Mouse (Mus musculus) lung, embryonic 14.5 days (tissue): Measurements from ENCODE around the gene Ereg. TPM values are rescaled to one million over a fixed set of nuclear protein-coding genes. Genes with fewer than 3 reads are reported as not detected.

Experiments
- ATAC-seq: fragments of 200-750 bp; cut with Nextera tagmentation; 2 replicates; pipeline ENCODE4 v1.8.0; 2017; ENCODE audit warnings: mild to moderate bottlenecking, moderate TSS enrichment, moderate library complexity; ENCODE audit not compliant: insufficient read depth
- DNase-seq: peaks from one replicate; pipeline ENCODE4 v3.0.0-alpha.2; 2015
- H3K27ac ChIP-seq: fragments of 300-500 bp; sonication (generic); 2 replicates; pipeline ENCODE4 v1.5.1; 2014; ENCODE audit warnings: low read depth, mild to moderate bottlenecking, moderate library complexity
- H3K27me3 ChIP-seq: fragments of 300-500 bp; sonication (generic); 2 replicates; pipeline ENCODE4 v1.6.1; 2014; ENCODE audit warnings: low read length, control low read depth; ENCODE audit not compliant: insufficient read depth
- H3K36me3 ChIP-seq: fragments of 300-500 bp; sonication (generic); 2 replicates; pipeline ENCODE4 v1.6.1; 2014; ENCODE audit warnings: control low read depth; ENCODE audit not compliant: insufficient read depth
- H3K4me1 ChIP-seq: fragments of 300-500 bp; sonication (generic); 2 replicates; pipeline ENCODE4 v1.6.1; 2014; ENCODE audit warnings: antibody characterized with exemption, control low read depth; ENCODE audit not compliant: insufficient read depth
- H3K4me2 ChIP-seq: fragments of 300-500 bp; sonication (generic); 2 replicates; pipeline ENCODE4 v1.6.1; 2014; ENCODE audit warnings: mild to moderate bottlenecking
- H3K4me3 ChIP-seq: fragments of 300-500 bp; sonication (generic); 2 replicates; pipeline ENCODE4 v1.5.1; 2014; ENCODE audit warnings: low read depth, low read length
- H3K9ac ChIP-seq: fragments of 300-500 bp; sonication (generic); 2 replicates; pipeline ENCODE4 v1.6.1; 2014
- H3K9me3 ChIP-seq: fragments of 300-500 bp; sonication (generic); 2 replicates; pipeline ENCODE4 v1.6.1; 2016; ENCODE audit warnings: low read depth, low read length, control low read depth
- CTCF ChIP-seq: IDR thresholded peaks from 2 replicates; pipeline ENCODE4 v1.5.1; 2016; ENCODE audit warnings: antibody characterized with exemption, low read depth
- WGBS: fragments of 180-500 bp; shearing (Covaris S2); extraction: QIAGEN DNeasy Blood & Tissue Kit; methylation state at CpG from one replicate; pipeline ENCODE4 v1.1.7; 2014; 5-methylcytosine and 5-hydroxymethylcytosine counted together
- polyA plus RNA-seq: library from polyadenylated mRNA; unstranded; fragments of >200 nt; fragmentation: Nextera tagmentation; extraction: Ambion mirVana; gene quantifications from 2 replicates; pipeline ENCODE4 v1.2.1, GENCODE M21; 2014

Ereg gene
- polyA plus RNA-seq, result 0.13 and 0.14 TPM in 2 replicates

GRCm38 (mm10) chr5:91074450-91074950, at the start of gene Ereg:
Gene Ereg (plus strand): TSS chr5:91074622.
- Histone ChIP-seq H3K27ac (no peak within 1 kb of the TSS), H3K4me3 (peak within 1 kb of the TSS; percentile 28), H3K4me1 (no peaks in the 10 kb centered on the region), H3K36me3 (no peaks in the 10 kb centered on the region), H3K4me2 (peak within 1 kb of the TSS; percentile 64), H3K9me3 (no peaks in the 10 kb centered on the region), H3K9ac (no peak within 1 kb of the TSS), H3K27me3 (0 out of 2 replicates have a peak, but pooled peaks cover 12% of the 10 kb centered on the region)
- 1% methylated on average over 25 of the region's 25 CpGs for WGBS
- peak; percentile 79 for ATAC-seq
- peak; percentile 29 for TF ChIP-seq CTCF
- peak; percentile 53 for DNase-seq

GRCm38 (mm10) chr5:91027164-91027563, 47.3 kb upstream of the Ereg start, which contains the start of gene Epgn:
Gene Epgn (plus strand): TSS chr5:91027464.
- no peak for DNase-seq
- no peaks in the 10 kb centered on the region for H3K27me3 ChIP-seq

GRCm38 (mm10) chr5:91027840-91028239, 46.6 kb upstream of the Ereg start:
- WGBS, result 5% methylated on average over 1 of the region's 1 CpGs
- TF ChIP-seq CTCF, result no peak

More at GRCm38 (mm10) chr5:91027164-91027563, 47.3 kb upstream of the Ereg start, which contains the start of gene Epgn:
- TF ChIP-seq CTCF, result no peak
- no peaks in the 10 kb centered on the region for H3K36me3 ChIP-seq
- H3K4me2 ChIP-seq, result no peak within 1 kb of the TSS
- ATAC-seq, result no peak
- H3K4me1 ChIP-seq, result no peaks in the 10 kb centered on the region
- no peak within 1 kb of the TSS for H3K4me3 ChIP-seq
- H3K9ac ChIP-seq, result no peak within 1 kb of the TSS
- H3K27ac ChIP-seq, result no peak within 1 kb of the TSS
- H3K9me3 ChIP-seq, result no peaks in the 10 kb centered on the region
- WGBS, result 80% methylated on average over 6 of the region's 6 CpGs

GRCm38 (mm10) chr5:91030629-91031028, 43.8 kb upstream of the Ereg start:
- no peaks in the 10 kb centered on the region for H3K36me3 ChIP-seq
- no peak overlapping the region for H3K27ac ChIP-seq
- H3K4me2 ChIP-seq, result no peak overlapping the region
- WGBS, result 78% methylated on average over 2 of the region's 2 CpGs
- no peaks in the 10 kb centered on the region for H3K4me1 ChIP-seq
- DNase-seq (peak; percentile 21), ATAC-seq (no peak)
- no peaks in the 10 kb centered on the region for H3K9me3 ChIP-seq
- no peaks in the 10 kb centered on the region for H3K27me3 ChIP-seq
- no peak overlapping the region for H3K9ac ChIP-seq
- TF ChIP-seq CTCF, result no peak
- no peak overlapping the region for H3K4me3 ChIP-seq

More at GRCm38 (mm10) chr5:91027840-91028239, 46.6 kb upstream of the Ereg start:
- no peak overlapping the region for H3K27ac ChIP-seq
- H3K27me3 ChIP-seq, result no peaks in the 10 kb centered on the region
- H3K36me3 ChIP-seq, result no peaks in the 10 kb centered on the region
- H3K4me3 ChIP-seq, result no peak overlapping the region
- H3K9me3 ChIP-seq, result no peaks in the 10 kb centered on the region
- no peak for ATAC-seq
- no peak for DNase-seq
- no peak overlapping the region for H3K4me2 ChIP-seq
- no peaks in the 10 kb centered on the region for H3K4me1 ChIP-seq
- no peak overlapping the region for H3K9ac ChIP-seq

- Histone ChIP-seq H3K4me2 (no peak overlapping the region), H3K4me1 (no peaks in the 10 kb centered on the region), H3K36me3 (no peaks in the 10 kb centered on the region), H3K27me3 (no peaks in the 10 kb centered on the region), H3K9me3 (no peaks in the 10 kb centered on the region), H3K4me3 (no peak overlapping the region), H3K27ac (no peak overlapping the region), H3K9ac (no peak overlapping the region)
- 79% methylated on average over 2 of the region's 2 CpGs for WGBS
- ATAC-seq, result no peak
- no peak for TF ChIP-seq CTCF
- DNase-seq, result peak; percentile 30
Observed at GRCm38 (mm10) chr5:91035341-91035740, 39.1 kb upstream of the Ereg start.

GRCm38 (mm10) chr5:91036628-91037027, 37.8 kb upstream of the Ereg start:
- Histone ChIP-seq H3K9ac (no peak overlapping the region), H3K9me3 (no peaks in the 10 kb centered on the region), H3K36me3 (no peaks in the 10 kb centered on the region), H3K27me3 (no peaks in the 10 kb centered on the region), H3K4me2 (no peak overlapping the region), H3K4me1 (no peaks in the 10 kb centered on the region), H3K4me3 (no peak overlapping the region), H3K27ac (no peak overlapping the region)
- DNase-seq (peak; percentile 39), ATAC-seq (no peak)
- no peak for TF ChIP-seq CTCF
- 68% methylated on average over 4 of the region's 4 CpGs for WGBS

- WGBS, result 70% methylated on average over 2 of the region's 2 CpGs
- no peak for ATAC-seq
Observed at GRCm38 (mm10) chr5:91037756-91038155, 36.7 kb upstream of the Ereg start.

GRCm38 (mm10) chr5:91038547-91038946, 35.9 kb upstream of the Ereg start:
- Histone ChIP-seq H3K27ac (no peak overlapping the region), H3K9ac (no peak overlapping the region), H3K36me3 (no peaks in the 10 kb centered on the region), H3K4me2 (no peak overlapping the region), H3K9me3 (no peaks in the 10 kb centered on the region), H3K27me3 (no peaks in the 10 kb centered on the region), H3K4me3 (no peak overlapping the region), H3K4me1 (no peaks in the 10 kb centered on the region)
- 11% methylated on average over 2 of the region's 2 CpGs for WGBS
- peak; percentile 51 for TF ChIP-seq CTCF
- ATAC-seq (peak; percentile 82), DNase-seq (peak; percentile 84)

More at GRCm38 (mm10) chr5:91037756-91038155, 36.7 kb upstream of the Ereg start:
- TF ChIP-seq CTCF, result no peak
- Histone ChIP-seq H3K9ac (no peak overlapping the region), H3K9me3 (no peaks in the 10 kb centered on the region), H3K27ac (no peak overlapping the region), H3K36me3 (no peaks in the 10 kb centered on the region), H3K4me3 (no peak overlapping the region), H3K27me3 (no peaks in the 10 kb centered on the region), H3K4me2 (no peak overlapping the region), H3K4me1 (no peaks in the 10 kb centered on the region)
- no peak for DNase-seq
